Mouse (Mus musculus) layer of hippocampus, adult 9-10 months (tissue): ENCODE results near the gene Metrn.

Experiments
- DNase-seq: peaks from one replicate; pipeline ENCODE4 v3.0.0; 2022; ENCODE audit warnings: low spot score

Metrn gene

DNA sequence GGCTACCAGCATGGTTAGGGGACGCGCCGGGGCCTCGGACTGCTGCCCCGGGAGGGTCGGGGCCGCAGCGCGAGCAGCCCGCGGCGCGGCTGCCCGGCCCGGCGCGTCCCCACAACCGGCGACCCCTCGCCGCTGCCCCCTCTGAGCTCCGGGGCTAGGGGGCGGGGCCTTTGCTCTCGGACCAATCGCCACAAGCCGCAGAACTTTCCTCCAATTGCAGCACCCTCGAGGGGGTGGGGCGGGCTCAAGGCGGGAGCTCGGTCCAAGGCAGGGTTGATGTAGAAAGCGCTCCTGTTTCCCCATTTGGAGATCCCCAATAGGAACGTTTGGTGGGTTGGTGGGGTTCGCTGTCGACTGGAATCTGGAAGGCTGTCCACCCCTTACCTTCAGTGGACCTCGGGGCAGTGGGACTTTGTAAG lies at the start of gene Metrn:
Gene Metrn (minus strand): TSS at position 186 of the 419 bp plus-strand sequence.
- DNase-seq, result no peak

DNA sequence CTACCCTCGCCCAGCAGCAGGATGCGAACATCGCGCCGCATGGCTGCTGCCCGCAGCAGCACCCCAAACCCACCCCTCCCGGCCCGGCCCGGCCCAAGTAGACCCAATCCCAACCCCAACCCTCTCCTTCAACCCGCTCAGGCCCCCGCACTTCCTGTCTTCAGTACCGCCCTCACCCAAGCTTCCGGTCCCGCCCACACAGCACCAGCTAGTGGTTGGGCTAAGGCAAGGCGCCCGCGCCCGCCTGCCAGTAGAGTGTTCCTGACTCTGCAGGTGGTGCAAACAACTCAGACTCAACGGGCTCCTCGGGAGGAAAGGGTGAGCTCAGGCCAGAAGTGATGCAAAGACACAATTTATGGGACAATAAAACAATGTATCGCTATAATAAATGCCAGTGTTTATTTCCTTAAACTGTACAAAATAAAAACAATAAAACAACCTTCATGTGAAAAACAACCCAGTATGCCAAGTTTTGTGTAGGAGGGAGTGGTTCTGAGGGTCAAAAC lies 47.5 kb upstream of the Metrn start, which contains the start of gene Rhot2:
Gene Rhot2 (minus strand): TSS at position 456 of the 506 bp plus-strand sequence.
- peak; percentile 83 for DNase-seq

DNA sequence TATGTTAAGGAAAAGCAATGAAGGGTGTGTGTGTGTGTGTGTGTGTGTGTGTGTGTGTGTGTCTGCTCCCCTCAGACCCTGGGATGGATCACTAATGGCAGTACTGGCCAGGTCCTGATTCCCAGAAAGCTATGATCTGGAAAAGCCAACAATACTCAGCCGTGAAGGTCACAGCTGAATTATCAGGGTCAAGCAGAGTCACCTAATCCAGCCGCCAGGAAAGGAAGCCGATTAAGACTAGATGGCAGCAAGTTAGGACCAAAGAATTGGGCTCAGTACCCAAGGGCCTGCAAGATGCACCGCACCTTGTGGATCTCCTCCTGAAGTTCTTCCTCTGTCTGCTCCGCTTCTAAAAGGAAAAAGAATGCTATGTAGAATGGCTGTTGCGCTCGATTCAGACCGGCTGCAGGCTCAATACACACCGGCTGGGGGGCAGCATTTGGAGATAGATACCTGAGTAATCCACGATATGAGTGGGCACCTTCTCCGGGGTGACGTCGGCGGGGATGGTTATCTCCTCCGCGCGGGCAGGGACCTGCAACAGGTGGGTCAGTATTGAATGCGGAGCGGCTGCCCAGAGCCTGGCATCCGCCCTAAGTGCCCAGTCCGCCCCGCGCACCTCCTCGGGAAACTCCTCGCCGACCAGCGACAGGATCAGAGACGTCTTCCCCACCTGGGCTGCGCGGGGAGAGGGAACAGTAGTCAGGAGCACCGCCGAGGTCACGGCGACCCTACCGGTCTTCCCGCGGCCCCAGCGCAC lies 46.9 kb upstream of the Metrn start:
- no peak for DNase-seq

DNA sequence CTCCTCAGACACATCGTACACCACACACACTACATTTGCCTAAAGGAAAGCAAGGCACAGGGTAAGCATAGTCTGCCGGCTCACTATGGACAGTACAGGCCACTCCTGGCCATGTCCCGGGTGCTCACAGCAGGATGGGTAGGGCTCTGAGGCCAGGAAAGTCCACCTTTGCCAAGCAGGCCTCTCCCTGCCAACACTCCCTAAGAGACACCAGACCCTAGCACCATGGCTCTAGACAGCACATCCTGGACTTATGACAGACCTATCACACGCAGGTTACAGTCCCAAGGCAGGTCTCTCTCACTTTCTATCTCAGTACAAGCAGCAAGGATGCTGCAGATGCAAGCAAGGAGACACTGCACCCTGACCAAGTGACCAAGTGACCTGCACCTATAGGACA lies 46.2 kb upstream of the Metrn start:
- no peak for DNase-seq

DNA sequence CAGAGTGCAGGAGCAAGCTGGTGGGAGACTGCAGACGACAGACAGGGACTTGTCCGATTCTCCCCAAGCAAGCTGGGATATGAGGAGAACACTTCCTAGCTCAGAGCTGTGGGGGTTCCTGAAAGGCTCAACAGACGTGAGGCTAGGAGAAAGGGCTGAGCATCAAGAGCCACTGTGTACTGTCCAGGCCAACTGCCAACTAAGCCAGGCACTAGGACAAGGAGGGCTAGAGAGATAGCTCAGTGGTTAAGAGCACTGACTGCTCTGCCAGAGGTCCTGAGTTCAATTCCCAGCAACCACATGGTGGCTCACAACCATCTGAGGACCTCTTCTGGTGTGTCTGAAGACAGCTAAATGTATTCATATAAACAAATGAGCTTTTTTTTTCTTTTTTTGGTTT lies 45.6 kb upstream of the Metrn start:
- no peak for DNase-seq

DNA sequence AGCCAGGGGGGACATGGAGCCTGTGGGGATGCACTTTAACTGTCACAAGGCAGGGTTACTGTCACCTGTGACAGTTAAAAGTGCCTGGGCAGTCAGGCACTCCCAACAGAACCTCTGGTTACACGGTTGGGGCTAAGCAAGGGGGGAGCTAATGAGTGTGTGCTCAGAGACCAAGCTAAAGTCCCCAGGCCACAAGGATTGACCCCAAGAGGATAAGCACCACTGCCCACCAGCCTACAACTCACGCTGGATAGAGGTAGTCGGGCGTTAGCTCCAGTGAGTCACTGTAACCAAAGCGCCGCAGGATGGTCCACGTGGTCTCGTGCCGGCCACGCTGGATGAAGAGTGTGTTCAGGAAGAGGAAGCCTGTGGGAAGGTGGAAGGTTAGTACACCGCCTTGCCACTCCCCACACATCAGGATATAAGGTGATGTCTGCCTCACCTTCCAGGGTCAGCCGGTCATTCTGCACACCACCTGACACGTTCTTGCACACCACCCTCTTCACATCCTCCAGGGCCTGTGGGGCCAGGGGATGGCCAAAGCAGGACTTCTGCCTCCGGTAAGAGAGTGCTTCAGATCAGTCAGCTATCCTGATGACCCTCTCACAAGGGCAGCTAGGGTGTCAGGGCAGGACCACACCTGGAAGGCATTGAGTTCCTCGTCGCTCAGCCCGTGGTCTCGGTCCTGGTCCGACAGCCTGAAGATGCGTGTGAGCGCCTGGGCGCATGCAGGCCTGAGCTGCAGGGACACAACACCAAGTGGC lies 44.4 kb upstream of the Metrn start, which contains the start of gene Gm20683:
Gene Gm20683 (minus strand): TSS at position 647 of the 764 bp plus-strand sequence.
- no peak for DNase-seq

DNA sequence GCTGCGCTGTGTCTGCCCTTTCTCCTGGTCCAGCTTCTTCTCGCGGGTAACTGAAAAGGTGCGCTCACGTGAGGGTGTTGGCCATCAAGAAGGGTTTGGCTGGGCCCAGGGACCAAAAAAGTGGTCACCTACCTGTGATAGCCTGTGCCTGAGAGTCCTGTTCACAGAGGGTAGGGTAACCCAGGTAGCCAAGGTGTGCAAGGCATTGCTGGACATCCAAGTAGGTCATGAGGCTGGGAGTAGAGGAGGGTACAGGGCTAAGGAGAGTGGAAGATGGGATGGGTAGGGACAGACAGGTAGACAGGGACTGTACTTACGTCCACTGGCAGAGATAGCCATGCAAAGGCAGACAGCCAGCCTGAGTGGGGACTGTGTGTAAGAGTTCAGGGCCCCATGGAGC lies 43.6 kb upstream of the Metrn start:
- no peak for DNase-seq

DNA sequence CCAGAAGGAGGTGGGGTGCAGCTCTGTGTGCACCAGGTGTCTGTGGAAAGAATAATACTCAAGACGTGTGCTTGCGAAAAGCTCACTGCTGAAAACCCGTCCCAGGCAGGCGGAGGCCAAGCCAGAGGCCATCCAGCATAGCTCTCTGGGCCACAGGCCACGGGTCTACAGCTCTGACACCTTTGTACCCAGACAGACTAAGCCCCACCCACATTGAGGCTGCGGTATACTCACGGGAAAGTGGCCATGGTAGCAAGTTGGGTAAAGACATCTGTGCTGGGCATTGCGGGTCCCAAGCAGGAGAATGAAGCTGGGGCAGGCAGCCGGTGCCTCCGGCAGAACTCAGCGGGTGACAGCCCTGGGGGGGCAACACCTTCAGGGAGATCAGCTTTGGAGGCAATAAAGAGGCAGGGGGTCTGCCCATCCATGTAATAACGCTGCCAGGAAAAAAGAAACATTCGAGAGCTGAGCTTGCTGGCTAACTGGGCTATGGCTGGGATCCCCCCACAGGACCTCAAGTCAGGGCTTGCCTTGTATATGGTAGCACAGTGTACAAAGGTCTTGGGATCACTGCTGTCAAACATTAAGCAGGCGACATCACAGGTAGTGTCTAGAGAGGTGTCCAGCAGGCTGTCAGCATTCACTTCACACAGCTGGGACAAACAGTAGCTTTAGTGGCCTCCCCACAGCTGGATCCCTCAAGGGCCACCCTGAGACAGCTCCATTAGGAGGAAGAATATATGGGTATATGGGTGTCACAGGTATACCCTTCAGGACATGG lies 42.7 kb upstream of the Metrn start:
- DNase-seq, result no peak

DNA sequence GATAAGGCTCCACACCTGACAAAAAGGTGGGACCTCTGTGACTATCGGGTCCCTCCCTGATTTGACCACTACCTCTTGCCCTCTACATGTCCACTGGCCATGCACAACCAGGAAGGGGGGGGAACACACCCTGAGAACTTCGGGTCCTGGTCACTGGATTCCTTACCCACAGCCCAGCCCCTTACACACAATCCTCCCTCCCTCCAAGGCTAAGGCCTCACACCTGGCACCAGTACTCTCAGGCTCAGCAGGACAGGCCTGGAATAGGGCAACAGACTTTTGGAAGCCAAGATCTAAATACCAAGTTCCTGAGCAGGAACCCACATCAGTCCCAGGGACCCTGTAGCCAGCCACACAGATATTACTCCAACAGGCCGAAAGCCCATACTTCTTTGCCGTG lies 42.0 kb upstream of the Metrn start:
- DNase-seq, result no peak

DNA sequence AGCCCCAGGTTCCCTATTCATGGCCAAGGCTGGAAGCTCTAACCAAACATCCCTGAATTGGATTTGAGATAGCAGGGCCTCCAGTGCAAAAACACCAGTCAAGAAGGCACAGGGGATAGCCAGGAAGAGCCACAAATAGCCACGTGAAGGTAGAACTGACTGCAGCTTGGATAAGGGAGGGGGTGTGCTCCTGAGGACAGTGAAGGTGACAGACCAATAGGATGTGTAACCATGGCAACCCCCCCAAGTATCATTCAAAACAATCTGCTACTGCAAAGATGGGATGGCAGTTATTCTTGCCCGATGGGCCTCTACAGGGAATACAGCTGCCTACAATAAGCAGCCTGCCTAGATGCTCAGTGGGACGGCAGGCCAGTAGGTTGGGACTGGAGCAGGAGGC lies 40.6 kb upstream of the Metrn start:
- no peak for DNase-seq

DNA sequence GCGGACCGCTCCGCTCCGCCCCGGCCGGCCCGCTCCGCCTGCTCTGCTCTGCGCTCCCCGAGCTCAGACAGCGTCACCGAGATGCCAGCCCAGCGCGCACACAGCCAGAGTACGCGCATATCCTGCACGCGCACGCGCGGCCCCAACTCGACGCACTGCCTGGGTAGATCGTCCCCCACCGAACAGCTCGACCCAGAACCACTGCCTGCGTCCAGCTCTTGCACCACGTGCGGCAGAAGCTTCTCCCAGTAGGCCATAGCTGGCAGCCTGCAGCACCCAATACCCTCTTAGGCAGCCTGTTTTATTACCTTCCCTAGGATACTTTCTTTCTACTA lies 40.1 kb upstream of the Metrn start, which contains the start of gene Rhbdl1:
Gene Rhbdl1 (minus strand): TSS at position 220 of the 335 bp plus-strand sequence.
- no peak for DNase-seq

DNA sequence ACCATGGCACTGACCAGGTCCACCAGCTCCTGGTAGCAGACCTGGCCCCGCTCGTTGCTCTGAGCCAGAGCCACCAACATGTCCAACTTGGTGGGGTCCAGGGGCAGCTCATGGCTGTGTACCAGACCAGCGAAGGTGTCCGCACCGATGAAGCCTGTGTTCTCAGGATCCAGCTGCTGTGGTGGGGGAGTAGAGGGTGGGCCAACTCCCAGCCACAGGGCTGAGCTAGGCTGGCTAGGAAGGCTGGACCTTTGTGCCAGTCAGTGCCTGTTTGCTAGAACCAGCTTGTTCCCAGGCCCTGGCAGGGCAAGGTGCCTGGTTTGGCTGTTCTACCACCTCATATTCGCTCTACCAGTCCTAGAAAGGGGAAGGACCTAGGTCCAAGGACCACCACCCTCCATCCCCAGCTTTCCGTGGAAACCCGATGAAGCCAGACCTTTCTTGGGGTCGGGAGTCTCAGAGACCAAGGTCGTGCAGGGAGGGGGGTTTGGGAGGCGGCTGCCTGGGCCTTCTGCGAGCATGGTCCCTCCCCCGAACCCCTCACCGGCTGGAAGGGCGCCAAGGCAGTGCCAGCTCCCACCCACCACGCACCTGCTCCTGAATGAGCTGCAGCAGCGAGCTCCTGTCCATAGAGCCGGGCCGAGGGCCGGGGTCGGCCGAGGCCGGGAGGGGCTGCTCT lies 39.6 kb upstream of the Metrn start:
- no peak for DNase-seq

DNA sequence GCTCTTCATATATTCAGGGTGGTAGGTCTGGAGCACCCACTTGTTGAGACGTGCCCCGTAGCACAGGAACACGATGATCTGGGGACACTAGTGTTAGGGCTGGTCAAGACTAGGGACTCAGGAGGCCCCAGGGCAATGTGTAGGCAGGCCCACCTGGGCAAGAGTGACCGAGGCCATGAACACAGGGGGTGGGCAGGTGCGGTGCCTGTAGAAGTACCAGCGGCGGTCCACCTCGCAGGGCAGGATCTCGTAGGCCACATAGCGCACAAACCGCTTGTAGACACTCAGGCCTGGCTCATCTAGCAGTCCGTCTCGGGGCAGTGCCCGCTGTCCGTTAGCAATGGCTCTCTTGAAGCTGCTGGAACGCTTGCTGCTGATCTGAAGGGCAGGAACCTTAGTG lies 38.9 kb upstream of the Metrn start:
- DNase-seq, result no peak

DNA sequence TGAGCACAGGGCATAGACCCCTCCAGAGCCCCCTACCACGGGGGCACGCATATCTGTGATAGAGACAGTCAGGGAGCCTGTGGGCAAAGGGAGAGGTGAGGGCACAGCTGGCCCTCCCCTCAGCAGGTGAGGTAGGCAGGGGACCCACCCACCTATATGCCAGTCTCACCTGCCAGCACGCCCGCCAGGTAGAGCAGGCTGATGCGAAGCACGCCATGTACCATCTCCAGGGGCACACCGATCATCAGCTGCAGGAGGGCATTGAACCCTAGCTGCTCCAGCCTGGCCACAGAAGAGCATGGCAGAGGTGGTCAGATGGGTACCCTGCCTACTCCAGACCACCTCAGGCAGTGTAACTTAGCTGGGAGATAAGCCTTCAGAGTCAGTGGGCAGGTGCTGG lies 38.4 kb upstream of the Metrn start:
- no peak for DNase-seq

DNA sequence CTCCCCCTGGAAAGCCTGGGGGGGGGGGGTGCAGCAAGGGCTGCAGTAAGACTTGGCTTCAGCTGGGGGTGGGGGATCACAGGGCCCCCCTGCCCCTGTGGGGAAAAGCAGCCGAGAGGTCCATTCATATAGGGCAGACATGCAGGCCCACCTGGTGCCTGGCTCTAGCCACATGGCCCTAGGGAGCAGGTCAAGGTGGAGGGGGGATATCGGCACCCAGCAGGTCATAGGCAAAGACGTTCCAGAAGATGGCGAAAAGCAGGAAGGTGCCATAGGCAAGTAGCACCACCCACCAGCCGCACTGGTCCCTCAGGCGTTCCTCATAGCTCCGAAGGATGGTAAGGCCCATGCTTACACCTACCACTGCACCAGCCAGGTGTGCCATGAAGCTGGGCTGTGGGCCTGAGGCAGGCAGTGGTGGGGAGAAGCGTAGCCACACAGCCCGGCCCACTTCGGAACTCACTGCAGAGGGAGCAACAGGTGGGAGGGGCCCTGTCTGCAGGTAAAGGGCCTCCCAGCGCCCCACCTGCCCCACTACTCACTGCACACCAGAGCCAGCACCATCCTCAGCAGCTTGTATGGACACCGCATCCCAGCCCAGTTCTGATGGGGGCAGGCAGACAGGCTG lies 37.8 kb upstream of the Metrn start:
- no peak for DNase-seq

DNA sequence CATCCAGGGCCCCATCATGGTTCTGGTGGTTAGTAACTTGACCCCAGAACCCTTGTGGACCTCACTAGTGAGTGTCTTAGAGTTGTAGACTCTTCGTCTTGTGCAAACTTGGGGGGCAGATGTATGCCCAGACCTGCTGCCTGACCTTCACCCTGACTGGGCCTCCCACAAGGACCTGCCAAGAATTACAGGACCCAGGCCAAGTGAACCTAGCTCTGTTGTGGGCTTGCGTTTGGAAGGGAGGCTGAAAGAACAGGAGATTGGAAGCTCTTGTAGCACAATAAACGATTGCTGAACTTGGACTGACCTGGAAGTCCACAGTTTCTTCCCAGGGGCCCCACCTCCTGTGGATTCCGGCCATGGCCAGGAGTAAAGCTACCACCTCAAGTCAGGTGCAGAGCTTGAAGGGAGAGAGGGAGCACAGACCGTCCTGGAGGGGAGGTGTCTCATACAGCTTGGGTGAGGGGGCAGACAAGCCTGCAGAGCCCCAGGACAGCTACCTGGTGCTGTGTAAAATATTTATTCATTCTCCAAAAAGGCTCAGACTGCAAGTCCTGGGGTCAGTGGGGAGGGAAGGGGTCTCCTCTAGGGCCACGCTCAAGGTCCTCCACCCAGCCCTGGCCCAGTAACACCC lies 37.1 kb upstream of the Metrn start:
- no peak for DNase-seq

DNA sequence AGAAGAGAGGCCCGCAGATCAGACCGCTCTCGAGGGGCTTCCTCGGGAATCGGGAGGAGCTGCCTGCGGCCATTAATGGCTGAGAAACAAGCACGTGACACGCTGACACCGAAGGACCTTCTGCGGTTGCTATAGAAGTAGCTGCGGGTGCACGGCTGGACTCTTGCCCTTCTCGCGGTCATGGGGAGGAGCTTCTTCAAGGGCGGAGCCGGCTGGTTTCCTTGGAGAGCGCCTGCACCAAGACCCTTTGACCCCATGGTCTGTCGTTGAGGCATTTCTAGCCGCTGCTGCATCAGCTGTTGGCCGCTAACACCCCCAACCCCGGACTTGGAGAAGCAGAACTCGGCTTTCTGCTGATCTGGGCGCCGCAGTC lies 36.3 kb upstream of the Metrn start, which contains the start of gene Stub1:
Gene Stub1 (minus strand): TSS at position 114 of the 373 bp plus-strand sequence.
- DNase-seq, result peak; percentile 79

DNA sequence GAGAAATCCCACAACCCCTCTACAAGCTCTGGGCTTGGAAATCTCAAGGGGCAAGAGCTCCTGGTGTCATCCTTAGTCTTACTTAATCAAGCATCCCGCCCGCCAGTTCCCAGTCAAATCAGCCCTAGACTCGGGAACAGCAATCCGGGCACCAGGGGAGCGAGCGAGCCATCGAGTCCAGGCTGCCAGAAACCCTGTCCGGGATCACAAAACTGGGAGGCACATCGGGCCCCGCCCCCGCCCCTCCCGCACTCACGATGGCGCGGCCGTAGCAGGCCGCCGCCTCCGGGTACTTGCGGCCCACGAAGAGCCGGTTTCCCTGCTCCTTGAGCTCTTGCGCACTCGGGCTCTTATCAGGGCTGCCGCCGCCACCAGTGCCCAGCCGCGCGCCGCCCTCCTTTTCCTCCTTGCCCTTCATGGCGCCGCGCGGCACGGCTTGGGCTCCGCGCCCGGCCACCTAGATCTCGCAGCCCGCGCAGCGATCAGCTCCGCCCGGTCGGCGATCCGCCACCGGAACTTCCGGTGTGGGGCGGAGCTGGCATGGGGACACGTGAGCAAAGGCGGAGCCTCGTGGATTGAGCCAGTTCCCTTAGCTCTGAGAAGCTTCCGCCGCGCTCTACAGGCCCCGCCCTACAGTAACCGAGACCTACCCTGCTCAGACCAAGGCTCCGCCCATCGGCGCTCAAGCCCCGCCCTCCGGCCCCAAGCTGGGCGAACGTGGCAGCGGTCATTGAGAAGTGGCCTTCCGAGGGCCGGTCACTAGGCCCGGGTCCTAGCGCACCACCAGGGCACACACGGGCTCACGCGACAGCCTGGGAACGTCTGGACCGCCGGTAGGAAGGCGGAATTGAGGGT lies 35.7 kb upstream of the Metrn start:
- peak; percentile 95 for DNase-seq

DNA sequence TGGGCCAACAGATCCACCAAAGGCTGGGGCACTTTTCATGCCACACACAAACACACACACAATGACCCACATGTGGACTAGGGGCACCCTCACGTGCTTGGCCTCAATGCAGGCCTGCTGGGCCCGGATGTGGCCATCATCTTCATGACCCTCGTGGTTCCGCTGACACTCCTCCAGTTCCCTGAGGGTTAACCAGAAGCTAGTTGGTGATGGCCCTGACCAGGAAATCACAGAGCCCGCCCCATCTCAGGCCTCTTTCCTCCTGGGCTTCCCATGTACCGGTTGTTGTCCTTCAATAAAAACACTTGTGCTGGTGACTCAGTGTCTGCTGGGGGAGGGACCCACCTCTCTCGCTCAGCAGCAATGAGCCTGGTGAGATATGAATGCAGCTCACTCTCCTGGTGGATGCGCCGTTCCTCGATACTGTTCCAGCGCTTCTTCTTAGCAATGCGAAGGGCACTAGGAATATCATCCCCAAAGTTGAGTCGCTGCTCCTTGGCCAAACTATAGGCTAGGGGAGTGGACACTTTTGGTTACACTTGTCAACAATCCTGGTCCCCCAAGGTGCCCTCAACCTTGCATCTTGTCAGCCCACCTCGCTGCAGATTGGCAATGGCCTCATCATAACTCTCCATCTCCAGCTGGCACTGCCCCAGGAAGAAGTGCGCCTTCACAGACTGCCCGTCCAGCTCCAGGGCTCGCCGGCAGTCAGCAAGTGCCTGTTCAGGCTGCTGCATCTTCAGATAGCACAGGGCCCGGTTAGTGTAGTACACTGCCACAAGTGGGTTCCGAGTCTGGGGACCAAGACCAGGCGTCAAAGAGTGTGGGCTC lies 34.7 kb upstream of the Metrn start:
- no peak for DNase-seq
